Mouse (Mus musculus): ENCODE data around the gene Tlx2. TPM values are rescaled to one million over a fixed set of nuclear protein-coding genes. Genes with fewer than 3 reads are reported as not detected.

The Tlx2 gene
- polyA plus RNA-seq, 1 experiment from 2014 or later, result not detected

DNA sequence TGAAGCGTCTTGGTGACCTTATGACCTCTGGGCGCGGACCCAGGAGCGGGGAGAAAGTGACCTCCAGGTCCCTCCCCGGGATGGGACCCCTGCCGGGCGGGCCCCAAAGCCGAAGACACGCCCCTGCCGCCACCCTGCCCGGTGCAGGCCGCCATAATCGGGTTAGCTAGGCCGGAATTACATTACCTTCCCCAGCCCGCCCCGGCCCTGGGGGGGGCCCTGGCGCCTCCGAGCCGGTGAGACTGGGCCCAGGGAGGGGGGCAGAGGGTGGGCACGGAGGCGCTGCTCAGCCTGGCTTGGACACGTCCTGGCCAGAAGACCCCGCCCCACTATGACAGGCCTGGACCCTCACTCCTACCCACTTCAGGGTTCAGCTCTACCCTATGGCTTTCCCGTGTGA is 1.1 kb upstream of the Tlx2 start:
- ATAC-seq (no peak), DNase-seq (ENCODE audit: low spot score) (no peak)
- Histone ChIP-seq H3K27me3 (replicated peaks; ENCODE audit: insufficient read depth, low read length) (peaks cover 62% of the 10 kb centered on the region), H3K4me2 (replicated peaks; ENCODE audit: low read depth, low read length) (no peak overlapping the region), H3K9ac (replicated peaks; ENCODE audit: low read depth) (no peak overlapping the region), H3K4me3 (ENCODE audit: low read depth, low read length) (no peak overlapping the region), H3K27ac (ENCODE audit: low read length) (no peak overlapping the region), H3K36me3 (ENCODE audit: insufficient read depth, low read length) (no peaks in the 10 kb centered on the region), H3K9me3 (ENCODE audit: low read length) (no peaks in the 10 kb centered on the region), H3K4me1 (ENCODE audit: insufficient read depth, low read depth, low read length) (peaks cover 3% of the 10 kb centered on the region; the same call in 1 of the 2 replicates)
- WGBS, result 3% methylated on average over 22 of the region's 24 CpGs
- TF ChIP-seq EP300 (IDR thresholded peaks at IDR 0.05) (no peak), CTCF (IDR thresholded peaks at IDR 0.05) (no peak)

DNA sequence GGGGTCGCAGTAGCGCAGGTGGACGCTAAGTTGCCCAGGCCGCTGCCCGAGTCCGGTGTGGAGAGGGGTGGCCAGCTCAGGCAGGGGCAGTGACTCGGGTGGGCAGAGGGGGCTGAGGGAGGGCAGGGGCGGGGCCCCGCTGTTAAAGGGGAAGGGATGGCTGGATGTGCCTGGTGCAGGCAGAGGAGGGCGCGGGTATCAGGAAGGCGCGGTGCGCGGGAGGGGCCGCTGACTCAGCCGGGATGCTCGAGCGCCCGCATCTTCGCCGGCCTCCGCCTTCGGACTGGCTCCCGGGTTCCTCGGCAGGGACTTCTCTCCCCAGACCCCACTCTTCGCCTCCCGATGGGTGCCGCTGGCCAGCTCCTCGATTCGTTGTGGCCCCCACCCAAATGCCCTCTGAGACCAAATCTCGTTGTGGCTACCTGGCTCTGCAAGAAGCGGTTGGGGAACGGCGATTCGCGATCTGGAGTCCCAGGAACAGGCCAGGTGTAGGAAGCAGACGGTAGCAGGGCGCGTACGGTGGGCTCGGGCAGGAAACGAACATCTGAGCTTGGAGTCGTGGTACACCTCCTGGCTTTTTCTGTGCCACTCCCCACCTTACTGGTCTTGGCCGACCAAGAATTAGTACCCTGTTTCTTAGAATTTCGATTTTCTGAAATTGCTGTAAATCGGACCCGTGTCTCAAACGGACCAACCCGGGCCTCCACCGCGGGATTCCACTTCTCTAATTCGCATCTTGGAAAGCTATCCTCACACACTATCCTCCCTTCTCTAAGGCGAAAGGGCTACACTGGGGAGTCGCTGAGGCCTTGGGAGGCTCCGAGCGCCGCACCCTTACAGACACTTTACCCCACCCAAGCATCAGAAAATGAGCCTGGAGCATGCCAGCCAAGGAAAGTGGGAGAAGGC is 472 bp upstream of the Tlx2 start:
- DNase-seq (ENCODE audit: low spot score), result no peak
- Histone ChIP-seq H3K4me3 (ENCODE audit: low read depth, low read length) (peak overlapping the region; percentile 8; the same call in 1 of the 2 replicates), H3K36me3 (ENCODE audit: insufficient read depth, low read length) (no peaks in the 10 kb centered on the region), H3K4me1 (ENCODE audit: insufficient read depth, low read depth, low read length) (peaks cover 3% of the 10 kb centered on the region; the same call in 1 of the 2 replicates), H3K27me3 (replicated peaks; ENCODE audit: insufficient read depth, low read length) (peaks cover 67% of the 10 kb centered on the region), H3K9ac (replicated peaks; ENCODE audit: low read depth) (no peak overlapping the region), H3K27ac (ENCODE audit: low read length) (no peak overlapping the region), H3K9me3 (ENCODE audit: low read length) (no peaks in the 10 kb centered on the region), H3K4me2 (replicated peaks; ENCODE audit: low read depth, low read length) (no peak overlapping the region)
- no peak for ATAC-seq
- TF ChIP-seq EP300 (IDR thresholded peaks at IDR 0.05) (no peak), CTCF (IDR thresholded peaks at IDR 0.05) (no peak)
- WGBS, result 1% methylated on average over 45 of the region's 58 CpGs

DNA sequence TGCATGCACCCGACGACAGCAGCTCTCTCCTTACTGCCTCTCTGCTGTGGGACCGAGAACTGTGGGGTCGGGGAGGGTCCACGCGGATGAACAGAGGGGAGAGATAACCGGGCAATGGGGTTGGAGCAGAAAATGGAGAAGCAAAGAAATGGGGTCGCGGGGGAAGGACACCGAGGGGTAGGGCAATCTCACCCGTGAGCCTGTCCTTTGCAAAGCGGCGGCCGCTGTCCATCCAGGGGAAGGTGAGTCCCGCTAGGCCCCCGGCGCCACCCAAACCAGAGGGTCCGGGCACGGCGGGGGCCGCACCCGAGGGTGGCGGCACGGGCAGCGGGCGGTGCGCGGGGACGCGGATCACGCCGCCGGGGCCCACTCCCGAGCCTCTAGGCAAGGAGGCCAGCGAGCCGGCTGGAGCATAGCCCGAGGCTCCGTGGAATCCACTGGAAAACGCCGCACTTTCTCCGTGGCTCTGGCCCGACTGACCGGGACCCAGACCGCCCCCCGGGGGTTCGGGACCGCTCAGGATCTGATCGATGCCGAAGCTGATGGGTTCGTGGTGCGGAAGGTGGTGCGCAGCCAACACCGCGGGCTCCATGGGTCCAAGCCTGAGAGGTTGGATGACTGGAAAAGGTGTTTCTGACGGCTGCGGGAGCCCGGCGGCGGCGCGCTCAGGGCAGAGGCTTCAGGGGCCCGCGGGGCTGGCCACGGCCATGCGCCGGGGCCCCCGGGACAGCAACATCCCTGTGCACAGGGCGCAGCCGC is 426 bp downstream of the Tlx2 start:
- Histone ChIP-seq H3K27ac (ENCODE audit: low read length) (no peak overlapping the region), H3K36me3 (ENCODE audit: insufficient read depth, low read length) (no peaks in the 10 kb centered on the region), H3K4me2 (replicated peaks; ENCODE audit: low read depth, low read length) (no peak overlapping the region), H3K27me3 (replicated peaks; ENCODE audit: insufficient read depth, low read length) (peaks cover 72% of the 10 kb centered on the region), H3K9me3 (ENCODE audit: low read length) (no peaks in the 10 kb centered on the region), H3K9ac (replicated peaks; ENCODE audit: low read depth) (no peak overlapping the region), H3K4me3 (ENCODE audit: low read depth, low read length) (peak overlapping the region; percentile 8; the same call in 1 of the 2 replicates), H3K4me1 (ENCODE audit: insufficient read depth, low read depth, low read length) (peaks cover 3% of the 10 kb centered on the region; the same call in 1 of the 2 replicates)
- ATAC-seq, result 0 out of 2 replicates have a peak, but pooled peaks have one; percentile 22
- WGBS, result 2% methylated on average over 48 of the region's 69 CpGs
- no peak for DNase-seq (ENCODE audit: low spot score)
- TF ChIP-seq EP300 (IDR thresholded peaks at IDR 0.05) (no peak), CTCF (IDR thresholded peaks at IDR 0.05) (no peak)

DNA sequence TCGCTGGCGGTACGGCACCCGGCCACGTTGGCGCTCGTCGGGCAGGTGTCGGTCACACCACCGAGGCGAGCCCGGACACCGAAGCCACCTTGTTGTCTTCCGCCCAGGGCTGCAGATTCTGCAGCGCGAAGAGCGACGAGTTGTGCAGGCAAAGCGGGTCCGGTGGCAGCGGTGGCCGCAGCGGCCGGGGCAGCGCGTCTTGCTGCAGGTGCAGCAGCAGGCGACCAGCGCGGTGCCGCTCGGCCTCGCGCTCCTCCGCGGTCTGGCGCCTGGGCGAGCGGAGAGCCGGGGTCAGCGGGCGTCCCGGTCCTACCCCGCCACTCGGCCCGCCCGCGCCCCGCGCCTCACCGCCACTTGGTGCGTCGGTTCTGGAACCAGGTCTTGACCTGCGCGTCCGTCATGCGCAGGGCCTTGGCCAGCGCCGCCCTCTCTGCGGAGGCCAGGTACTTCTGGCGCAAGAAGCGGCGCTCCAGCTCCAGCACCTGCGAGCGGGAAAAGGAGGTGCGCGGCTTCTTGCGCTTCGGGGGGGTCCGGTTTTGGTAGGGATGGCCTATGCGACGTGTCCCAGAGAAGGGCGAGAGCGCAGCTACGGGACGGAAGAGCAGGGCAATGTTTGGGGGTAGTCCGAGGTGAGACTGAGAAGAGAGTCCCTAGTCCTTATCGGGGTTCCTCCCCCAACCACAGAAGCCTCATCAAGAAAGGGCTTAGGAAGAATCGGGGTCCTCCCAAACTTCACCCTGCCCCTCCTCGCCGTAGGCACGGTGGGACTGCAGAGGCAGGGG is 1.2 kb downstream of the Tlx2 start:
- Histone ChIP-seq H3K27me3 (replicated peaks; ENCODE audit: insufficient read depth, low read length) (peaks cover 80% of the 10 kb centered on the region), H3K9me3 (ENCODE audit: low read length) (no peaks in the 10 kb centered on the region), H3K9ac (replicated peaks; ENCODE audit: low read depth) (no peak overlapping the region), H3K4me3 (ENCODE audit: low read depth, low read length) (peak overlapping the region; percentile 31; the same call in 1 of the 2 replicates), H3K4me1 (ENCODE audit: insufficient read depth, low read depth, low read length) (peaks cover 3% of the 10 kb centered on the region; the same call in 1 of the 2 replicates), H3K36me3 (ENCODE audit: insufficient read depth, low read length) (no peaks in the 10 kb centered on the region), H3K4me2 (replicated peaks; ENCODE audit: low read depth, low read length) (peak overlapping the region; percentile 55), H3K27ac (ENCODE audit: low read length) (no peak overlapping the region)
- ATAC-seq, result peak; percentile 41; the same call in 1 of the 2 replicates
- 1% methylated on average over 80 of the region's 81 CpGs for WGBS
- TF ChIP-seq CTCF (IDR thresholded peaks at IDR 0.05) (no peak), EP300 (IDR thresholded peaks at IDR 0.05) (no peak)
- peak; percentile 26 for DNase-seq (ENCODE audit: low spot score)

DNA sequence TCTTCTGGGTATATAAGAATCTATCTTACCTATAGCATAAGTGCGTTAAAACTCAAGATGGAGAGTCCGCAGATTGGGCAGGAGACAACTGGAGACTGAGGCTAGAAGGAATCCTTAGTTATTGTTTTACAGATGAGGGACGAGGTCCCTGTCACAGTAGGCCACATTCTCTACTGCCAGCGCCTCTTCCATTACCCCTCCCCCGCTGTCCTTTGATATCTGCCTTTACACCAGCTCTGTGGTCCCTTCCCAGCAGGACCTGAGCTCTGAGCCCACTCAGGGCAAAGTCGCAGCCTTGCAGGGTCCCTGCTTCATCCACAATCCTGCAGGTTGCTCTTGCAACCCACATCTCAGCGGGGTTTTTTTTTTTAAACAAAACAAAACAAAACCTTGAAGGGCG is 1.9 kb downstream of the Tlx2 start:
- peak overlapping the region; percentile 55; the same call in 1 of the 2 replicates for H3K4me2 ChIP-seq (replicated peaks; ENCODE audit: low read depth, low read length)
- TF ChIP-seq CTCF (IDR thresholded peaks at IDR 0.05) (no peak), EP300 (IDR thresholded peaks at IDR 0.05) (no peak)
- no peak overlapping the region for H3K9ac ChIP-seq (replicated peaks; ENCODE audit: low read depth)
- peaks cover 3% of the 10 kb centered on the region; the same call in 1 of the 2 replicates for H3K4me1 ChIP-seq (ENCODE audit: insufficient read depth, low read depth, low read length)
- WGBS, result 7% methylated on average over 8 of the region's 8 CpGs
- ATAC-seq (no peak), DNase-seq (ENCODE audit: low spot score) (no peak)
- no peaks in the 10 kb centered on the region for H3K9me3 ChIP-seq (ENCODE audit: low read length)
- peak overlapping the region; percentile 31; the same call in 1 of the 2 replicates for H3K4me3 ChIP-seq (ENCODE audit: low read depth, low read length)
- H3K27me3 ChIP-seq (replicated peaks; ENCODE audit: insufficient read depth, low read length), result peaks cover 81% of the 10 kb centered on the region
- no peak overlapping the region for H3K27ac ChIP-seq (ENCODE audit: low read length)
- no peaks in the 10 kb centered on the region for H3K36me3 ChIP-seq (ENCODE audit: insufficient read depth, low read length)

All from lung, postnatal 0 days (tissue).